Mouse (Mus musculus): ENCODE results near the gene Myzap. TPM values are rescaled to one million over a fixed set of nuclear protein-coding genes. Genes with fewer than 3 reads are reported as not detected.

Myzap gene
- polyA plus RNA-seq, 1 experiment from 2014 or later = 12.0 TPM

GRCm38 (mm10) chr9:71628921-71629320 lies 36.8 kb upstream of the Myzap start:
- no peak overlapping the region for H3K4me3 ChIP-seq (ENCODE audit: low read depth, low read length)
- H3K27me3 ChIP-seq (replicated peaks; ENCODE audit: control insufficient read depth, insufficient read depth, low read length) = no peaks in the 10 kb centered on the region
- TF ChIP-seq CTCF (IDR thresholded peaks at IDR 0.05; ENCODE audit: low read depth) = no peak
- H3K27ac ChIP-seq (ENCODE audit: low read depth, low read length) = no peak overlapping the region
- no peak overlapping the region for H3K4me2 ChIP-seq (replicated peaks; ENCODE audit: low read depth)
- no peaks in the 10 kb centered on the region for H3K4me1 ChIP-seq (replicated peaks; ENCODE audit: control insufficient read depth, insufficient read depth, low read length)
- no peak overlapping the region for H3K9ac ChIP-seq (ENCODE audit: low read depth, low read length)
- H3K9me3 ChIP-seq (ENCODE audit: control insufficient read depth) = no peaks in the 10 kb centered on the region
- WGBS = 51% methylated on average over 6 of the region's 6 CpGs
- H3K36me3 ChIP-seq (ENCODE audit: control insufficient read depth, insufficient read depth) = peaks cover 6% of the 10 kb centered on the region; the same call in 1 of the 2 replicates
- no peak for ATAC-seq

GRCm38 (mm10) chr9:71628286-71628685 lies 36.1 kb upstream of the Myzap start:
- ATAC-seq = no peak
- WGBS = 68% methylated on average over 6 of the region's 6 CpGs
- Histone ChIP-seq H3K27ac (ENCODE audit: low read depth, low read length) (no peak overlapping the region), H3K36me3 (ENCODE audit: control insufficient read depth, insufficient read depth) (peaks cover 6% of the 10 kb centered on the region; the same call in 1 of the 2 replicates), H3K4me2 (replicated peaks; ENCODE audit: low read depth) (no peak overlapping the region), H3K4me1 (replicated peaks; ENCODE audit: control insufficient read depth, insufficient read depth, low read length) (no peaks in the 10 kb centered on the region), H3K27me3 (replicated peaks; ENCODE audit: control insufficient read depth, insufficient read depth, low read length) (no peaks in the 10 kb centered on the region), H3K4me3 (ENCODE audit: low read depth, low read length) (no peak overlapping the region), H3K9ac (ENCODE audit: low read depth, low read length) (no peak overlapping the region), H3K9me3 (ENCODE audit: control insufficient read depth) (no peaks in the 10 kb centered on the region)
- TF ChIP-seq CTCF (IDR thresholded peaks at IDR 0.05; ENCODE audit: low read depth) = no peak

GRCm38 (mm10) chr9:71625961-71626360 lies 33.8 kb upstream of the Myzap start:
- Histone ChIP-seq H3K27ac (ENCODE audit: low read depth, low read length) (no peak overlapping the region), H3K9ac (ENCODE audit: low read depth, low read length) (no peak overlapping the region), H3K4me1 (replicated peaks; ENCODE audit: control insufficient read depth, insufficient read depth, low read length) (no peaks in the 10 kb centered on the region), H3K27me3 (replicated peaks; ENCODE audit: control insufficient read depth, insufficient read depth, low read length) (no peaks in the 10 kb centered on the region), H3K36me3 (ENCODE audit: control insufficient read depth, insufficient read depth) (peaks cover 6% of the 10 kb centered on the region; the same call in 1 of the 2 replicates), H3K4me2 (replicated peaks; ENCODE audit: low read depth) (no peak overlapping the region), H3K4me3 (ENCODE audit: low read depth, low read length) (no peak overlapping the region), H3K9me3 (ENCODE audit: control insufficient read depth) (no peaks in the 10 kb centered on the region)
- no peak for ATAC-seq
- no peak for TF ChIP-seq CTCF (IDR thresholded peaks at IDR 0.05; ENCODE audit: low read depth)
- WGBS = 90% methylated on average over 6 of the region's 6 CpGs

- Histone ChIP-seq H3K27ac (ENCODE audit: low read depth, low read length) (no peak overlapping the region), H3K4me1 (replicated peaks; ENCODE audit: control insufficient read depth, insufficient read depth, low read length) (no peaks in the 10 kb centered on the region), H3K4me3 (ENCODE audit: low read depth, low read length) (no peak overlapping the region), H3K36me3 (ENCODE audit: control insufficient read depth, insufficient read depth) (peaks cover under 1% of the 10 kb centered on the region; the same call in 1 of the 2 replicates), H3K4me2 (replicated peaks; ENCODE audit: low read depth) (no peak overlapping the region), H3K9ac (ENCODE audit: low read depth, low read length) (no peak overlapping the region), H3K27me3 (replicated peaks; ENCODE audit: control insufficient read depth, insufficient read depth, low read length) (no peaks in the 10 kb centered on the region), H3K9me3 (ENCODE audit: control insufficient read depth) (no peaks in the 10 kb centered on the region)
- 0 out of 2 replicates have a peak, but pooled peaks have one; percentile 29 for ATAC-seq
- peak; percentile 76 for TF ChIP-seq CTCF (IDR thresholded peaks at IDR 0.05; ENCODE audit: low read depth)
- 37% methylated on average over 10 of the region's 10 CpGs for WGBS
Measured at GRCm38 (mm10) chr9:71624793-71625495, 32.8 kb upstream of the Myzap start.

GRCm38 (mm10) chr9:71623871-71624569 lies 31.9 kb upstream of the Myzap start:
- Histone ChIP-seq H3K27me3 (replicated peaks; ENCODE audit: control insufficient read depth, insufficient read depth, low read length) (no peaks in the 10 kb centered on the region), H3K4me2 (replicated peaks; ENCODE audit: low read depth) (no peak overlapping the region), H3K27ac (ENCODE audit: low read depth, low read length) (no peak overlapping the region), H3K4me1 (replicated peaks; ENCODE audit: control insufficient read depth, insufficient read depth, low read length) (no peaks in the 10 kb centered on the region), H3K9ac (ENCODE audit: low read depth, low read length) (no peak overlapping the region), H3K4me3 (ENCODE audit: low read depth, low read length) (no peak overlapping the region), H3K9me3 (ENCODE audit: control insufficient read depth) (no peaks in the 10 kb centered on the region), H3K36me3 (ENCODE audit: control insufficient read depth, insufficient read depth) (no peaks in the 10 kb centered on the region; the same call in 1 of the 2 replicates)
- TF ChIP-seq CTCF (IDR thresholded peaks at IDR 0.05; ENCODE audit: low read depth) = peak; percentile 92
- peak; percentile 51; the same call in 1 of the 2 replicates for ATAC-seq
- 36% methylated on average over 4 of the region's 4 CpGs for WGBS

GRCm38 (mm10) chr9:71622593-71622992 lies 30.4 kb upstream of the Myzap start:
- WGBS = 59% methylated on average over 3 of the region's 3 CpGs
- H3K4me1 ChIP-seq (replicated peaks; ENCODE audit: control insufficient read depth, insufficient read depth, low read length) = no peaks in the 10 kb centered on the region
- no peaks in the 10 kb centered on the region for H3K27me3 ChIP-seq (replicated peaks; ENCODE audit: control insufficient read depth, insufficient read depth, low read length)
- no peak for TF ChIP-seq CTCF (IDR thresholded peaks at IDR 0.05; ENCODE audit: low read depth)
- H3K27ac ChIP-seq (ENCODE audit: low read depth, low read length) = no peak overlapping the region
- ATAC-seq = no peak
- no peak overlapping the region for H3K4me2 ChIP-seq (replicated peaks; ENCODE audit: low read depth)
- no peaks in the 10 kb centered on the region for H3K36me3 ChIP-seq (ENCODE audit: control insufficient read depth, insufficient read depth)
- no peak overlapping the region for H3K9ac ChIP-seq (ENCODE audit: low read depth, low read length)
- H3K9me3 ChIP-seq (ENCODE audit: control insufficient read depth) = no peaks in the 10 kb centered on the region
- H3K4me3 ChIP-seq (ENCODE audit: low read depth, low read length) = no peak overlapping the region

Data from intestine, postnatal 0 days (tissue).